Mouse (Mus musculus) bone marrow, adult 2 months (tissue): ENCODE results near the gene Hoxd3. TPM values are rescaled to one million over a fixed set of nuclear protein-coding genes. Genes with fewer than 3 reads are reported as not detected.
A peak's percentile ranks its signal among the peaks of the same experiment; 100 is the strongest.

Experiments used
- H3K27ac ChIP-seq: fragments of 200-500 bp; 2 replicates; pipeline ENCODE4 v1.5.1; 2012; ENCODE audit warnings: low read depth, mild to moderate bottlenecking, control low read depth, inconsistent platforms, low read length; ENCODE audit not compliant: control insufficient read depth, poor library complexity, insufficient read depth
- H3K4me1 ChIP-seq: fragments of 200-500 bp; 2 replicates; pipeline ENCODE4 v1.6.1; 2011; ENCODE audit warnings: low read length; ENCODE audit not compliant: control insufficient read depth, insufficient read depth
- H3K4me3 ChIP-seq: fragments of 200-500 bp; replicated peaks from 2 replicates; pipeline ENCODE3; 2011; ENCODE audit warnings: mild to moderate bottlenecking, low read depth, low read length, control low read depth; ENCODE audit not compliant: control insufficient read depth
- CTCF ChIP-seq: fragments of 200-500 bp; IDR thresholded peaks from 2 replicates; pipeline ENCODE4 v1.5.1; 2011; ENCODE audit warnings: low read length, control low read depth; ENCODE audit not compliant: control insufficient read depth, insufficient read depth
- POLR2A ChIP-seq: fragments of 200-500 bp; IDR thresholded peaks from 2 replicates; pipeline ENCODE4 v1.6.1; 2011; ENCODE audit warnings: low read depth, mild to moderate bottlenecking, control low read depth, low read length, borderline replicate concordance; ENCODE audit not compliant: control insufficient read depth
- WGBS: fragments of 180-500 bp; shearing (Covaris S2); methylation state at CpG from one replicate; pipeline ENCODE4 v1.1.7; 2018; 5-methylcytosine and 5-hydroxymethylcytosine counted together
- polyA plus RNA-seq: library from polyadenylated mRNA; stranded (reverse); fragments of >200 nt; gene quantifications from 2 replicates; pipeline ENCODE4 v1.2.4, GENCODE M21; 2011; ENCODE audit warnings: low replicate concordance; ENCODE audit not compliant: missing spikeins, insufficient read depth, insufficient read length

Gene Hoxd3
- polyA plus RNA-seq = not detected in 2 replicates

DNA sequence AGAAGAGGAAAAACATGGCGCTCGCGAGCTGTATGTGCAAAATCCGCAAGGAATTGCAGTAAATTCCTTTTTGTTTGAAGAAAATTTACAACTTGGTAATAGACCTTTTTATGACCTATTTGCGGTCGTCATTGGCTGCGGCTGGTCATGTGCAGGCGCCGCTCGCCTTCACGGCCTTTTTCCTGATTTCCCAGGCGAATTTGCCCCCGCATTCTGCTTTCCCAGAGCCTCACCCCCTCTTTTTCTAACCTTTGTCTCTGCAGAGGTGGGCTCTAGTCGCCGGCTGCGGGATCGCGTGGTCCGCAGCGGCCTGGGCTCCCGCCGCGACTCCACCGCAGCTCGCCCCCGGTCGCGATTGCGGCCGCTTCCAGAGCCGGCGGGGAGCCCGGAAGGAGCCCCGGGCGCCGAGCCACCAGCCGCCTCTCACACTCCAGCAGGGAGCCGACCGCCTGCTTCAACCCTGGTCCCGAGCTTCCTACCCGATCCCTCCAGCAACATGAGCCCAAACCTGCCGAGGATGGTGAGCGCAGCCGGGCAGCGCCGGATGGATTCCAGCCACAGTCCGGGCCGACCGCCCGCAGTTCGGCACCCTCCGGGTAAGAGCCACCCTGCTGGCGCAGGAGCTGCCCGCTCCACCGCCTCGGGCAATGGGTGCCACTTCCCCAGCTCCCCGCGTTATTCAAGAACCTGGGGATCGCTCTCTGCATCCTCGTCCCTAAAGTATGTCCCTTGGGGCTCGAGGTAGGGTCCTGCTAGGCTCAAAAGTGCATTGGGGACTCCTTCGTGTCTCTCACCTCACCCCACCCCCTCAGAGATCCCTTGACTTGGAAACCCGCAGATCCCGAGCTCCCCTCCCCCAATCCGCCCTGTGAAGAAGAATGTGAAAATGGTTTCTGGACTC lies at the start of gene Hoxd3, which contains the start of gene Hoxd4:
TSS of gene Hoxd3 (plus strand) at position 207 of the 901 bp plus-strand sequence.
TSS of gene Hoxd4 (plus strand) at position 209 of the 901 bp plus-strand sequence.
- Histone ChIP-seq H3K27ac (no peak within 1 kb of the TSS; the same call in 1 of the 2 replicates), H3K4me3 (no peak within 1 kb of the TSS), H3K4me1 (no peaks in the 10 kb centered on the region; the same call in 1 of the 2 replicates)
- WGBS = 3% methylated on average over 65 of the region's 65 CpGs
- TF ChIP-seq POLR2A (no peak), CTCF (no peak)

DNA sequence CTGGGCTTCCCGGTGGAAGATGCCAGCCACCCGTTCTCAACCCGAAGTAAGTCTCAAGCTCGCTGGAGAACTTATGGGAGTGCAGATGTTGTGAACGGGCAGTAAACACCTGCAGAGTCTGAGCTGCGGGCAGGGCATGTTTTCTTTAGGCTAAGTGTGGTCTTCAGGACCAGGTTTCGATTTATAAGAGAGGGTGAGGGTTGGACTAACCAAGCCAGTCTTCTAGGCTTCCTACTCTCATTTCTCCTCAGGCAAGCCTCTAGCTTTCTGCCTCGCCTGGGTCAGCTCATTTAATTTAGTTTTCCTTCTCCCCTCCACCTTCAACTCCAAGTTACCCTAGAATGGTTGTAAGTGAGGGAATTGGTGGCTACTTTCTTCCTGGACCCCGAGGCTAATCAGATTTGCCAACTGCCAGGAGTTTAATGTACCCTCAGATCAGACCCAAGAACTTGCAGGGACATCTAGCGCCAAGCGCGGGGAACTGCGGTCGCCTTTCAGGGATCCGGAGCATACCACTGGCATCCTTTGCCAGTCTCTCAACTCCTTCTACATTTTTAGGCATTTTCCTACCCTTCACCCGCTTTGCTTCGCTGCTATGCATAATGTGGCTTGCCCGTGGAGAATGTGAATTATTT lies 48.3 kb upstream of the Hoxd3 start:
- Histone ChIP-seq H3K27ac (no peak overlapping the region), H3K4me3 (no peak overlapping the region), H3K4me1 (no peaks in the 10 kb centered on the region; the same call in 1 of the 2 replicates)
- WGBS = 6% methylated on average over 18 of the region's 18 CpGs
- TF ChIP-seq CTCF (peak; percentile 40; the same call in 1 of the 2 replicates), POLR2A (no peak)

DNA sequence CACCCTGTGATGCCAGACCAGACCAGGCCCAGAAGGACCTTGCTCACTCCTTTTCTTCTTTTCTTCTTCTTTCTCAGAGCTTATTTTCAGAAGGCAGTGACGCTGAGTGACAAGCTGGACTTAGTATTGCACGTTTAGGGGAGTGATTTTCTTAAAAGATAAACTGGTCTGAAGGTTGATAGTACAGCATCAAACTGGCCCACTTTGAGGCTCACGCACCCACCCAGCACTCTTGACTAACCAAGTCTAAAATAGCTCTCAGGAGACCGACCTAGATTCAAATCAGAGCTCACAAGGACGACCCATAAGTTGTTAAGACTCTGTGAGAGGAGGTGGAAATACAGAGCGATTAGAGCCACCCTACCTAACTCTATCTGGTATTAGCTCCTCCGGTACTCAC lies 45.3 kb upstream of the Hoxd3 start:
- no peak overlapping the region for H3K27ac ChIP-seq
- WGBS = 2% methylated on average over 7 of the region's 7 CpGs
- TF ChIP-seq CTCF (no peak), POLR2A (no peak)
- no peak overlapping the region for H3K4me3 ChIP-seq
- H3K4me1 ChIP-seq = no peaks in the 10 kb centered on the region

DNA sequence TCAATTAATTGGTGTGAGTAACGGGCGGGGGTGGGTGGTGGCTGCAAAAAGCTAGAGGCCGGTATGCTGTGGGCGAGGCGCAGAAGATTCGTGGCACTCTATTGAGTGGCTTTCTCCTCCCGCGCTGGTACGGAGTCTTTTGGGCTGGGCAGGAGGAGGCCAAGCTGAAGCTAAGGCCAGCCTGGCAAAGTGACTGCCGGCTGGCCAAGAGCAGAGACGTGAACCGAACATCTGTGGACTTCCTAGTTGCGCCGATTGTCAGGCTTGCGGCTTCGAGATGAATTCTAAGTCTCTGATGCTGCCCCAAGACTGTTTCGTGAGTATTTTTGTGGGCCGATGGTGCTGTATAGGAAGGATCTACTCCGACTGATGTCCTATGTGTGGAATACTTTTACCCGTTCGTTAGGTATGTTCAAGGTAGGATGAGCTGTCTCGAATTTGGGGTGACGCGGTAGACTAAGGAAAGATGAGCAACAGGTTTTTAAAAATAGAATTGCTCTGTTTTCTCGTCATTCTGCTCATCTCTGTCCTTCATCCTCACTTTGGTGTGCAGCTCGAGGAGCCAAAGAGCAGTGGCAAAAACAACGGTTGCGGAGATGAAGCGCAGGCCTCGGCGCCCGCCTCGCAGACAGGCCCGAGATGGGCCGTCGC lies 44.4 kb upstream of the Hoxd3 start:
- 11% methylated on average over 36 of the region's 36 CpGs for WGBS
- Histone ChIP-seq H3K27ac (no peak overlapping the region), H3K4me3 (no peak overlapping the region), H3K4me1 (no peaks in the 10 kb centered on the region)
- TF ChIP-seq CTCF (no peak), POLR2A (no peak)

DNA sequence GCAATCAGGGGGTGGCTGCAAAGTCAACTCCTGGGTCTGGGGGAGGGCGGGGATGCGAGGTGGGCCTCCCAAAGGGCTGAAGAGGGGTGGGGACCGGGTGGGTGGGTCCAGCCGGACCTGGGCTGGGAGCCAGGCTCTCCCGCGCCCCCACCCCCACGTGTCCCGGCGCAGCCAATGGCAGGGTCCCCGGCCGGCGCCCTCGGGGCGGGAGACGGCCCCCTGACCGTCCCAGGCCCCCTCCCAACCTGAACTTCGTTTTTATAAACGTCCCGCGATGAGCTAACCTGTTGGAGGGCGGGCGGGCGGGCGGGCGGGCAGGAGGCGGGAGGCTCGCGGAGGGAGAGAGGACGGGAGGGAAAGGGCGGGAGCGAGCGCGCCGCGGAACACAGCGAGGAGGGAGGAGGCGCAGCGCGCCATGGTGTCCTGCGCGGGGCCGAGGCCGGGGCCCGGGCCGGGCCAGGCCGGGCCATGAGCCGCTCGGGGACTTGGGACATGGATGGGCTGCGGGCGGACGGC lies 43.8 kb upstream of the Hoxd3 start, which contains the start of gene Hoxd13:
TSS of gene Hoxd13 (plus strand) at position 469 of the 516 bp plus-strand sequence.
- Histone ChIP-seq H3K4me3 (no peak within 1 kb of the TSS), H3K4me1 (no peaks in the 10 kb centered on the region), H3K27ac (no peak within 1 kb of the TSS)
- no peak for TF ChIP-seq POLR2A
- no peak for TF ChIP-seq CTCF
- WGBS = 1% methylated on average over 31 of the region's 51 CpGs

DNA sequence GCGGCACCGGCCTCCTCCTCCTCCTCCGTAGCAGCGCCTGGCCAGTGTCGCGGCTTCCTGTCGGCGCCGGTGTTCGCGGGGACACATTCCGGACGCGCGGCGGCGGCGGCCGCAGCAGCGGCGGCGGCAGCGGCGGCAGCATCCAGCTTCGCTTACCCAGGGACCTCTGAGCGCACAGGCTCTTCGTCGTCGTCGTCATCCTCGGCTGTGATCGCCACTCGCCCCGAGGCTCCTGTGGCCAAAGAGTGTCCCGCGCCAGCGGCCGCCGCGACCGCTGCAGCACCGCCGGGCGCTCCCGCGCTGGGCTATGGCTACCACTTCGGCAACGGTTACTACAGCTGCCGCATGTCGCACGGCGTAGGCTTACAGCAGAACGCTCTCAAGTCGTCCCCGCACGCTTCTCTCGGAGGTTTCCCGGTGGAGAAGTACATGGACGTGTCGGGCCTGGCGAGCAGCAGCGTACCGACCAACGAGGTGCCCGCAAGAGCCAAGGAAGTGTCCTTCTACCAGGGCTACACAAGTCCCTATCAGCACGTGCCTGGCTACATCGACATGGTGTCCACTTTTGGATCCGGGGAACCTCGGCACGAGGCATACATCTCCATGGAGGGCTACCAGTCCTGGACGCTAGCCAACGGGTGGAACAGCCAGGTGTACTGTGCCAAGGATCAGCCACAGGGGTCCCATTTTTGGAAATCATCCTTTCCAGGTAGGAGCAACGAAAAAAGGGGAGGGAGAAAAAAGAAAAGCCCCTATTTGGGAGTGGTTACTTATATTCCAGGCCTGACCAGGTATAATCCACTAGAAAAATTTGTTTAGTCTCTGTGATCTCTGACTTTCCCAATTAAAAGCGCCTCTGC lies 43.1 kb upstream of the Hoxd3 start:
- WGBS = 1% methylated on average over 74 of the region's 74 CpGs
- Histone ChIP-seq H3K4me1 (no peaks in the 10 kb centered on the region), H3K4me3 (no peak overlapping the region), H3K27ac (no peak overlapping the region)
- TF ChIP-seq CTCF = no peak
- TF ChIP-seq POLR2A = no peak

DNA sequence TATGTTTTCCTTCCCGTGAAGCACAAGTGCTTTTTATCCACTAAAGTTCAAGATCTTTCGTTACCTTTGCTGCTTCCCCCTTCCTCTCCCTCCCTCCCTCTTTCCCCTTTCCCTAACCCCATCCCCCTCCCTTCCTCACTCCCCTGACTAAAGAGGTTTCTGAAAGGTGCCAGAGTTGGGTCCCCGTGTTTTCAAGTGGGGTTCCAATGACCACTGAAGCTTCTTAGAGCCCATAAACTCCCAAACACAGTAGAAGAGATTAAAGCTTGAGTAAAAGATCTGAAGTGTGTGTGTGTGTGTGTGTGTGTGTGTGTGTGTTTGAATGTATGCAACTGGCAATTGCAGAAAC lies 42.5 kb upstream of the Hoxd3 start:
- Histone ChIP-seq H3K4me3 (no peak overlapping the region), H3K27ac (no peak overlapping the region), H3K4me1 (no peaks in the 10 kb centered on the region)
- TF ChIP-seq POLR2A = no peak
- 9% methylated on average over 3 of the region's 3 CpGs for WGBS
